Mouse (Mus musculus) lung, postnatal 0 days (tissue): ENCODE results near the gene Fat3.

ENCODE experiments used
- CTCF ChIP-seq: IDR thresholded peaks from 2 replicates; pipeline ENCODE4 v1.5.1; 2016; ENCODE audit warnings: antibody characterized with exemption, mild to moderate bottlenecking
- EP300 ChIP-seq: IDR thresholded peaks from 2 replicates; pipeline ENCODE4 v1.6.1; 2016; ENCODE audit warnings: antibody characterized with exemption, mild to moderate bottlenecking, control low read depth

GRCm38 (mm10) chr9:16213324-16213723 is 287.8 kb downstream of the Fat3 start:
- TF ChIP-seq EP300 (no peak), CTCF (no peak)
